Mouse (Mus musculus): Measurements from ENCODE around the gene Cep170.

DNA sequence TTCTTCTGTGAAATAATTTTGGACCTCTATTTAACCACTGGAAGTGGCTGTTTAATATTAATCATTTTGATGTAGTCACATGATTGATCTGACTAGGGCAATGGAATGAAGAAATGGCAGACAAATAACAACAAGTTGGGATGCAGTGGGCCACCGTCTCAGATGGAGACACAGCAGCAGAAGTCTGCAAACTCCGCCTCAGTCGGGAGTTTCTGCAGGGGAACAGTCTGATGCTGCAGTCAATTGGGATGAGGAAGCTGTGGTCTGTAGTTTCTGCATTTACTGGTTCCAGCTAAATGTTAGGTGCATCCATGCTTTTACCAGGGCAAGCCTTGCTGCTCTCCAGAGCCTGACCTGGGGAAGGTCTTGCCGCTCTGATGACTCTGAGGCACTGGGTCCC lies 2.9 kb upstream of the Cep170 start:
- TF ChIP-seq CTCF (IDR thresholded peaks at IDR 0.05; ENCODE audit: low read depth, low read length): no peak
- TF ChIP-seq POLR2AphosphoS5 (IDR thresholded peaks at IDR 0.05; ENCODE audit: insufficient replicate concordance, low read depth, low read length): no peak
- TF ChIP-seq GATA1 (IDR thresholded peaks at IDR 0.05; ENCODE audit: borderline replicate concordance, low read length): no peak
- TF ChIP-seq TAL1 (conservative IDR thresholded peaks at IDR 0.05; ENCODE audit: low read depth, low read length): no peak
- no peak for TF ChIP-seq GATA2 (IDR thresholded peaks at IDR 0.05; ENCODE audit: borderline replicate concordance, low read depth, low read length)
